Mouse (Mus musculus): ENCODE results near the gene Cdc37l1. TPM values are rescaled to one million over a fixed set of nuclear protein-coding genes. Genes with fewer than 3 reads are reported as not detected.
"Not testable (repeated sequence)": the region's sequence is repeated elsewhere in the genome, so short reads cannot be mapped to it uniquely, and the experiment has no call there.

Gene Cdc37l1
- polyA plus RNA-seq, 1 experiment from 2014 or later = 52.4 TPM

DNA sequence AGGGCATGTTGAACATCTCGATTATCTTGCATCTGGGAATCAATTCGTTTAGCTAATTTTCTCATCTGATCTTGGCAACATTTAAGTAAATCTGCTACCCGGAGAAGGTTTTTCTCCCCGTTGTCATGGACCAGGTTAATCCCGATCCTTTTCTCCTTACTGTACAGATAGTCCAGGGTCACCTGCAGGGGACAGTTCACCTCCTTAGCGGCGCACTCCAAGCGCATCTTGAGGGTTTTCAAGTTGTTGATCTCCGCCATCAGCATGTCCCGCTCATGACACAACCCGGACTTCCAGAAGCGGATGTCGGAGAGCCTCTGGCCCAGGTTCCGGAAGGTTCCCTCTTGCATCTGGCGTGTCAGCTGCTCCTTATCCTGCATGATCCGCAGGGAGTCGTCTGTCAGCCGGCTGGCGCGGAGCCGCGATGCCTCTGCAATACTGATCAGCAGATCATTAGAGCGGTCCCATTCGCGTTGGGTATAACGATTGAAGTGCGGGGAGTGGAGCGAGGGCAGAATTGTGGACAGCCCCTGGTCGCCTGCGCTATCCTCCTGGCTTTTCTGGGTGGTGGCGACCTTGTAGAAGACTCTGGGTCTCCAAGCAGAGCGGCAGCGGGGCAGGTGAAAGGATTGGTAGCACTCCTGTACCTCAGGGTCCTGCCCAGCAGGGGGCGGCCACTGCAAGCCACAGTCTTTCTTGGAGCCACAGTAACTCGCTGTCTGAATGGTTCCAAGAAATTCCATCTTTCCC lies 15.1 kb upstream of the Cdc37l1 start:
- peak; percentile 91 for ATAC-seq (ENCODE audit: low FRiP score)
- Histone ChIP-seq H3K36me3 (no peaks in the 10 kb centered on the region), H3K4me1 (replicated peaks) (peaks cover 6% of the 10 kb centered on the region), H3K27me3 (peaks cover 3% of the 10 kb centered on the region; the same call in 1 of the 2 replicates), H3K9me3 (no peaks in the 10 kb centered on the region), H3K27ac (peak overlapping the region; percentile 30; the same call in 1 of the 2 replicates), H3K4me3 (peak overlapping the region; percentile 42), H3K4me2 (peak overlapping the region; percentile 66), H3K9ac (peak overlapping the region; percentile 70)
- 18% methylated on average over 35 of the region's 35 CpGs for WGBS

GRCm38 (mm10) chr19:28982617-28983016 lies 7.5 kb upstream of the Cdc37l1 start:
- Histone ChIP-seq H3K27ac (no peak overlapping the region), H3K9me3 (no peaks in the 10 kb centered on the region), H3K36me3 (no peaks in the 10 kb centered on the region), H3K9ac (no peak overlapping the region), H3K4me2 (no peak overlapping the region), H3K4me3 (no peak overlapping the region), H3K4me1 (replicated peaks) (no peaks in the 10 kb centered on the region), H3K27me3 (no peaks in the 10 kb centered on the region)
- ATAC-seq (ENCODE audit: low FRiP score) = no peak
- WGBS = 82% methylated on average over 7 of the region's 7 CpGs

- H3K4me3 ChIP-seq = peak overlapping the region; percentile 94
- 71% methylated on average over 8 of the region's 8 CpGs for WGBS
- peaks cover 6% of the 10 kb centered on the region; the same call in 1 of the 2 replicates for H3K36me3 ChIP-seq
- no peaks in the 10 kb centered on the region for H3K9me3 ChIP-seq
- H3K27me3 ChIP-seq = no peaks in the 10 kb centered on the region
- peaks cover 15% of the 10 kb centered on the region for H3K4me1 ChIP-seq (replicated peaks)
- no peak overlapping the region for H3K27ac ChIP-seq
- peak overlapping the region; percentile 94 for H3K9ac ChIP-seq
- peak overlapping the region; percentile 64 for H3K4me2 ChIP-seq
- no peak for ATAC-seq (ENCODE audit: low FRiP score)
Measured at GRCm38 (mm10) chr19:28989515-28989914, 637 bp upstream of the Cdc37l1 start.

DNA sequence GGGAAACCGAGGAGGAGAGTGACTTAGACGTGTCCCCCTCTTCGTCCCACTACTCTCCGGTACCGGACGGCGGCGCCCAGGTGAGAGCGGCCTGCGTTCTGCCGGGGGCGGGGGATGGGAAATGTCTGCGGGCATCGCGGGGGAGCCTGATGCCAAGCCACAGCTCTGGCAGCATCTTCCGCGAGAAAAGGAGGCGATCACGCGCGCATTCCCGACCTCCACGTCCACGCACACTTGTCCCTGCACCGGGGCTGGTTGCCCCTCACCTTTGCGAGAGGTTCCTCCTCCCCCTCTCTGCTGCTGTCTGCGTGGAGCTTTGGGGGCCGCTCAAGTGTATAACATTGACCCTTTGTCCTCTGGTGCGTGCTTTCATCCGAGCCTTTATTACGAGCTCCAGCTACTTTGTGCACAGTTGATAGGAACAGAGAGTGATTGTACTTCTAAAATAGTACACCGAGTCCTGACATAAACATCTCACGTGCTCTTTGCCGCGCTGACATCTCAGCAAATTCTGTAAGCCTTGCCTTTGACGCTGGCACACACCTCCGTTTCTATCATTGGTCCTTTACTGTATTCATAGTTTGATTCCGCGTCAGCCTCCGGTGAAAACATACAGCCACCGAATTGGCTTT lies 554 bp downstream of the Cdc37l1 start:
- no peaks in the 10 kb centered on the region for H3K27me3 ChIP-seq
- under 1% methylated on average over 41 of the region's 41 CpGs for WGBS

DNA sequence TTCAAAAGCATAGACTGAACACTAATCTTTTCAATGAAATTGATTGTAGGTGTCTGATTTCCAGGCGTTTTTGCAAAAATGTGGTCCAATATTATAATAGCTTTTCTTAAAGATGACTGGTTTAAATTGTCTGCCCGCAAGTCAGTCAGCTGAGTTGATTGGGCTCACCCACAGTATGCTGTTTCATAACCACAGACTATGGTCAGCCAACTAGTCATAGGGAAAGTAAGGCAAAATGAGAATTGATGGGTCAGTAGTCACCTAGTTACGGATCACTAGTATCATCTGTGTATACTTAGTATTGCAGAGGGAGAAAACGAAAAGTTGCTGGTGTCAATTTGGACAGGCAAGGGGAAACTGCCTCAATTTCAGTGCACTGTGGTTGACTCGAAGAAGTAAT lies 1.2 kb downstream of the Cdc37l1 start:
- H3K27me3 ChIP-seq = no peaks in the 10 kb centered on the region
- WGBS = 76% methylated on average over 5 of the region's 5 CpGs
- no peaks in the 10 kb centered on the region for H3K9me3 ChIP-seq
- H3K4me1 ChIP-seq (replicated peaks) = peaks cover 25% of the 10 kb centered on the region
- peak overlapping the region; percentile 64 for H3K4me2 ChIP-seq
- peak overlapping the region; percentile 94 for H3K4me3 ChIP-seq
- no peak for ATAC-seq (ENCODE audit: low FRiP score)
- 0 out of 2 replicates have a peak overlapping the region, but pooled peaks have one; percentile 93 for H3K27ac ChIP-seq
- H3K36me3 ChIP-seq = peaks cover 24% of the 10 kb centered on the region
- peak overlapping the region; percentile 94 for H3K9ac ChIP-seq

More for the DNA sequence above, 554 bp downstream of the Cdc37l1 start:
- H3K9ac ChIP-seq = peak overlapping the region; percentile 94
- H3K9me3 ChIP-seq = no peaks in the 10 kb centered on the region
- H3K36me3 ChIP-seq = peaks cover 18% of the 10 kb centered on the region
- H3K27ac ChIP-seq = peak overlapping the region; percentile 93
- ATAC-seq (ENCODE audit: low FRiP score) = peak; percentile 68
- peak overlapping the region; percentile 64 for H3K4me2 ChIP-seq
- peak overlapping the region; percentile 94 for H3K4me3 ChIP-seq
- peaks cover 25% of the 10 kb centered on the region for H3K4me1 ChIP-seq (replicated peaks)

DNA sequence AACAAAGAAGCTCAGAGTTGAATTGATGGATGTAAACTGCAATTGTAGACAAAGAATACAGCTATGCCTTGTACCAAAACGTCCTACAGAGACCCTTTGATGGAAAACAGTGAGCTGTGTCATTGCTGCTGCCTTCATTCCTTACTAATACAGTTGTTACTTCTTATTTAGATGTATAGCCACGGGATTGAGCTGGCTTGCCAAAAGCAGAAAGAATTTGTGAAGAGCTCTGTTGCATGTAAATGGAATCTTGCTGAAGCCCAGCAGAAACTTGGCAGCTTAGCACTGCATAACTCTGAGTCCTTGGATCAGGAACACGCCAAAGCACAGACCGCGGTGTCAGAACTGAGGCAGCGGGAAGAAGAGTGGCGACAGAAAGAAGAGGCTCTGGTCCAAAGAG lies 4.7 kb downstream of the Cdc37l1 start:
- 59% methylated on average over 7 of the region's 7 CpGs for WGBS
- Histone ChIP-seq H3K4me1 (replicated peaks) (peaks cover 20% of the 10 kb centered on the region), H3K27me3 (no peaks in the 10 kb centered on the region), H3K9me3 (no peaks in the 10 kb centered on the region), H3K27ac (peak overlapping the region; percentile 35; the same call in 1 of the 2 replicates), H3K4me2 (no peak overlapping the region), H3K4me3 (no peak overlapping the region), H3K9ac (no peak overlapping the region), H3K36me3 (peaks cover 37% of the 10 kb centered on the region)
- no peak for ATAC-seq (ENCODE audit: low FRiP score)

GRCm38 (mm10) chr19:28995366-28995765 lies 5.2 kb downstream of the Cdc37l1 start:
- 88% methylated on average over 5 of the region's 5 CpGs for WGBS
- no peak overlapping the region for H3K4me2 ChIP-seq
- H3K4me1 ChIP-seq (replicated peaks) = peaks cover 19% of the 10 kb centered on the region
- H3K27me3 ChIP-seq = no peaks in the 10 kb centered on the region
- H3K27ac ChIP-seq = peak overlapping the region; percentile 35; the same call in 1 of the 2 replicates
- H3K4me3 ChIP-seq = no peak overlapping the region
- H3K9me3 ChIP-seq = no peaks in the 10 kb centered on the region
- ATAC-seq (ENCODE audit: low FRiP score) = no peak
- 0 out of 2 replicates have a peak overlapping the region, but pooled peaks have one; percentile 24 for H3K9ac ChIP-seq
- peaks cover 42% of the 10 kb centered on the region for H3K36me3 ChIP-seq

- Histone ChIP-seq H3K9me3 (no peaks in the 10 kb centered on the region), H3K27me3 (no peaks in the 10 kb centered on the region), H3K4me2 (no peak overlapping the region), H3K4me3 (no peak overlapping the region), H3K9ac (no peak overlapping the region), H3K36me3 (peaks cover 69% of the 10 kb centered on the region), H3K27ac (no peak overlapping the region), H3K4me1 (replicated peaks) (peaks cover 10% of the 10 kb centered on the region)
- WGBS = 97% methylated on average over 4 of the region's 4 CpGs
- no peak for ATAC-seq (ENCODE audit: low FRiP score)
Measured at GRCm38 (mm10) chr19:28997976-28998630, 8.0 kb downstream of the Cdc37l1 start.

GRCm38 (mm10) chr19:29000321-29000720 lies 10.2 kb downstream of the Cdc37l1 start:
- not testable (repeated sequence) for H3K9ac ChIP-seq; H3K4me2 ChIP-seq; H3K27me3 ChIP-seq; H3K4me1 ChIP-seq (replicated peaks); H3K27ac ChIP-seq; H3K4me3 ChIP-seq; ATAC-seq (ENCODE audit: low FRiP score); H3K9me3 ChIP-seq
- WGBS = 98% methylated on average over 16 of the region's 16 CpGs
- peaks cover 62% of the 10 kb centered on the region for H3K36me3 ChIP-seq

GRCm38 (mm10) chr19:29008069-29008706 lies 18.0 kb downstream of the Cdc37l1 start:
- Histone ChIP-seq H3K4me1 (replicated peaks) (no peaks in the 10 kb centered on the region), H3K27ac (no peak overlapping the region), H3K9ac (no peak overlapping the region), H3K4me3 (no peak overlapping the region), H3K4me2 (no peak overlapping the region), H3K27me3 (no peaks in the 10 kb centered on the region), H3K9me3 (no peaks in the 10 kb centered on the region), H3K36me3 (peaks cover 58% of the 10 kb centered on the region)
- WGBS = 85% methylated on average over 3 of the region's 3 CpGs
- ATAC-seq (ENCODE audit: low FRiP score) = no peak

DNA sequence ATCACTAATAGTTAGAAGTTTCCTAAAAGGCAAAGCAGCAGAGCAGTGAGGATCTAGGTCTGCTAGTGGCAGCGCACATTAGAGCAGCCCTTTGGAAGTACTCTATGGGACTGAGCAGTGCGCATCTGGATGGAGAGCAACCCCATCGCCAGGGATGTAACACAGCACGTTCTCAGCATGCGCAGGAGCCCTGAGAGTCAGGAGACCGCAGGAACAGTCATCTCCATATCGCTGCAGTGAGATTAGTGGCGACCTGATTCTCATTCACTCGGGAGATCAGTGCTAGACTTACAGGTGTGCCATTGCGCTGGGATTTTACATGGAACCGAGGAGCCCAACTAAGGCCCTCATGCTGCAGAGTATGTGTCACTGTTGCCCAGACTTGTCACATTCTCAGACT lies 18.9 kb downstream of the Cdc37l1 start:
- H3K27me3 ChIP-seq = no peaks in the 10 kb centered on the region
- no peak overlapping the region for H3K9ac ChIP-seq
- peaks cover 61% of the 10 kb centered on the region for H3K36me3 ChIP-seq
- H3K27ac ChIP-seq = no peak overlapping the region
- no peak overlapping the region for H3K4me2 ChIP-seq
- no peak overlapping the region for H3K4me3 ChIP-seq
- 94% methylated on average over 11 of the region's 11 CpGs for WGBS
- no peaks in the 10 kb centered on the region for H3K9me3 ChIP-seq
- ATAC-seq (ENCODE audit: low FRiP score) = no peak
- H3K4me1 ChIP-seq (replicated peaks) = no peaks in the 10 kb centered on the region
